Mouse (Mus musculus): Measurements from ENCODE around the gene Pigl. TPM values are rescaled to one million over a fixed set of nuclear protein-coding genes. Genes with fewer than 3 reads are reported as not detected.

Pigl gene
- polyA plus RNA-seq, 1 experiment: 7.1 TPM

- Histone ChIP-seq H3K36me3 (ENCODE audit: control insufficient read depth, insufficient read depth, low read length) (peaks cover 12% of the 10 kb centered on the region), H3K4me3 (ENCODE audit: insufficient read depth, low read depth, low read length) (no peak overlapping the region), H3K4me1 (ENCODE audit: control insufficient read depth, insufficient read depth, low read length) (peaks cover 32% of the 10 kb centered on the region), H3K27me3 (replicated peaks; ENCODE audit: control insufficient read depth, insufficient read depth, low read length) (no peaks in the 10 kb centered on the region), H3K27ac (ENCODE audit: insufficient read depth, low read depth, low read length) (0 out of 2 replicates have a peak overlapping the region, but pooled peaks have one; percentile 20)
- no peak for TF ChIP-seq CTCF (conservative IDR thresholded peaks at IDR 0.05; ENCODE audit: insufficient read depth, insufficient read length, low read depth, low read length)
- TF ChIP-seq POLR2A (IDR thresholded peaks at IDR 0.05; ENCODE audit: low read depth, low read length): no peak
- DNase-seq: peak; percentile 40
Measured at GRCm38 (mm10) chr11:62555896-62556412, 97.7 kb downstream of the Pigl start.

- H3K4me3 ChIP-seq (ENCODE audit: insufficient read depth, low read depth, low read length): no peak overlapping the region
- DNase-seq: peak; percentile 86
- 43% methylated on average over 5 of the region's 5 CpGs for WGBS
- no peak for TF ChIP-seq POLR2A (IDR thresholded peaks at IDR 0.05; ENCODE audit: low read depth, low read length)
- TF ChIP-seq CTCF (conservative IDR thresholded peaks at IDR 0.05; ENCODE audit: insufficient read depth, insufficient read length, low read depth, low read length): no peak
- peaks cover 12% of the 10 kb centered on the region for H3K36me3 ChIP-seq (ENCODE audit: control insufficient read depth, insufficient read depth, low read length)
- no peaks in the 10 kb centered on the region for H3K27me3 ChIP-seq (replicated peaks; ENCODE audit: control insufficient read depth, insufficient read depth, low read length)
- no peak overlapping the region for H3K27ac ChIP-seq (ENCODE audit: insufficient read depth, low read depth, low read length)
- peaks cover 32% of the 10 kb centered on the region for H3K4me1 ChIP-seq (ENCODE audit: control insufficient read depth, insufficient read depth, low read length)
Measured at GRCm38 (mm10) chr11:62557205-62557604, 98.9 kb downstream of the Pigl start.

- Histone ChIP-seq H3K27ac (ENCODE audit: insufficient read depth, low read depth, low read length) (peak overlapping the region; percentile 81), H3K4me3 (ENCODE audit: insufficient read depth, low read depth, low read length) (no peak overlapping the region), H3K36me3 (ENCODE audit: control insufficient read depth, insufficient read depth, low read length) (peaks cover 10% of the 10 kb centered on the region; the same call in 1 of the 2 replicates), H3K27me3 (replicated peaks; ENCODE audit: control insufficient read depth, insufficient read depth, low read length) (no peaks in the 10 kb centered on the region), H3K4me1 (ENCODE audit: control insufficient read depth, insufficient read depth, low read length) (peaks cover 32% of the 10 kb centered on the region)
- DNase-seq: no peak
- 60% methylated on average over 2 of the region's 2 CpGs for WGBS
- TF ChIP-seq CTCF (conservative IDR thresholded peaks at IDR 0.05; ENCODE audit: insufficient read depth, insufficient read length, low read depth, low read length) (no peak), POLR2A (IDR thresholded peaks at IDR 0.05; ENCODE audit: low read depth, low read length) (no peak)
Measured at GRCm38 (mm10) chr11:62558152-62558551, 99.9 kb downstream of the Pigl start.

GRCm38 (mm10) chr11:62558961-62559646 lies 100.8 kb downstream of the Pigl start:
- peak; percentile 95 for DNase-seq
- Histone ChIP-seq H3K36me3 (ENCODE audit: control insufficient read depth, insufficient read depth, low read length) (peaks cover 2% of the 10 kb centered on the region; the same call in 1 of the 2 replicates), H3K4me3 (ENCODE audit: insufficient read depth, low read depth, low read length) (no peak overlapping the region), H3K4me1 (ENCODE audit: control insufficient read depth, insufficient read depth, low read length) (peaks cover 29% of the 10 kb centered on the region), H3K27me3 (replicated peaks; ENCODE audit: control insufficient read depth, insufficient read depth, low read length) (no peaks in the 10 kb centered on the region), H3K27ac (ENCODE audit: insufficient read depth, low read depth, low read length) (peak overlapping the region; percentile 81)
- TF ChIP-seq CTCF (conservative IDR thresholded peaks at IDR 0.05; ENCODE audit: insufficient read depth, insufficient read length, low read depth, low read length) (no peak), POLR2A (IDR thresholded peaks at IDR 0.05; ENCODE audit: low read depth, low read length) (no peak)
- WGBS: 15% methylated on average over 6 of the region's 6 CpGs

- H3K4me1 ChIP-seq (ENCODE audit: control insufficient read depth, insufficient read depth, low read length): peaks cover 16% of the 10 kb centered on the region
- no peaks in the 10 kb centered on the region for H3K36me3 ChIP-seq (ENCODE audit: control insufficient read depth, insufficient read depth, low read length)
- H3K4me3 ChIP-seq (ENCODE audit: insufficient read depth, low read depth, low read length): peak overlapping the region; percentile 46; the same call in 1 of the 2 replicates
- no peaks in the 10 kb centered on the region for H3K27me3 ChIP-seq (replicated peaks; ENCODE audit: control insufficient read depth, insufficient read depth, low read length)
- 54% methylated on average over 43 of the region's 43 CpGs for WGBS
- H3K27ac ChIP-seq (ENCODE audit: insufficient read depth, low read depth, low read length): no peak overlapping the region
- no peak for TF ChIP-seq POLR2A (IDR thresholded peaks at IDR 0.05; ENCODE audit: low read depth, low read length)
- TF ChIP-seq CTCF (conservative IDR thresholded peaks at IDR 0.05; ENCODE audit: insufficient read depth, insufficient read length, low read depth, low read length): no peak
- DNase-seq: no peak
Measured at GRCm38 (mm10) chr11:62560463-62561016, 102.3 kb downstream of the Pigl start.

GRCm38 (mm10) chr11:62563590-62563989 lies 105.3 kb downstream of the Pigl start:
- Histone ChIP-seq H3K4me1 (ENCODE audit: control insufficient read depth, insufficient read depth, low read length) (peaks cover 13% of the 10 kb centered on the region), H3K27me3 (replicated peaks; ENCODE audit: control insufficient read depth, insufficient read depth, low read length) (no peaks in the 10 kb centered on the region), H3K27ac (ENCODE audit: insufficient read depth, low read depth, low read length) (no peak overlapping the region), H3K36me3 (ENCODE audit: control insufficient read depth, insufficient read depth, low read length) (no peaks in the 10 kb centered on the region), H3K4me3 (ENCODE audit: insufficient read depth, low read depth, low read length) (no peak overlapping the region)
- TF ChIP-seq CTCF (conservative IDR thresholded peaks at IDR 0.05; ENCODE audit: insufficient read depth, insufficient read length, low read depth, low read length) (no peak), POLR2A (IDR thresholded peaks at IDR 0.05; ENCODE audit: low read depth, low read length) (no peak)
- DNase-seq: no peak
- 91% methylated on average over 2 of the region's 2 CpGs for WGBS

Other genes with a start within 250 kb of the Pigl start
- gene Adora2b, start 209.5 kb upstream of the Pigl start, polyA plus RNA-seq (2012; rRNA removed): 5.4 and 7.6 TPM in 2 replicates
- 33.1 and 38.5 TPM in 2 replicates for gene Zswim7, start 177.1 kb upstream of the Pigl start, polyA plus RNA-seq (2012; rRNA removed)
- gene Ttc19, start 177.0 kb upstream of the Pigl start, polyA plus RNA-seq (2012; rRNA removed): 10.1 and 12.2 TPM in 2 replicates
- 110 and 127 TPM in 2 replicates for gene Ncor1, start 81 bp downstream of the Pigl start, polyA plus RNA-seq (2012; rRNA removed)
- 34.4 and 41.7 TPM in 2 replicates for gene Cenpv, start 80.8 kb downstream of the Pigl start, polyA plus RNA-seq (2012; rRNA removed)
- 1,891 and 2,089 TPM in 2 replicates for gene Ubb, start 92.7 kb downstream of the Pigl start, polyA plus RNA-seq (2012; rRNA removed)
- gene Trpv2, start 116.0 kb downstream of the Pigl start, polyA plus RNA-seq (2012; rRNA removed): 2.6 and 4.1 TPM in 2 replicates
- gene Lrrc75a, start 190.1 kb downstream of the Pigl start, polyA plus RNA-seq (2012; rRNA removed): 7.8 and 8.0 TPM in 2 replicates
- 24.0 and 33.1 TPM in 2 replicates for gene Mmgt2, start 190.2 kb downstream of the Pigl start, polyA plus RNA-seq (2012; rRNA removed)